ENCODE assay signal across 16 mouse cellular contexts in the genomic region with DNA sequence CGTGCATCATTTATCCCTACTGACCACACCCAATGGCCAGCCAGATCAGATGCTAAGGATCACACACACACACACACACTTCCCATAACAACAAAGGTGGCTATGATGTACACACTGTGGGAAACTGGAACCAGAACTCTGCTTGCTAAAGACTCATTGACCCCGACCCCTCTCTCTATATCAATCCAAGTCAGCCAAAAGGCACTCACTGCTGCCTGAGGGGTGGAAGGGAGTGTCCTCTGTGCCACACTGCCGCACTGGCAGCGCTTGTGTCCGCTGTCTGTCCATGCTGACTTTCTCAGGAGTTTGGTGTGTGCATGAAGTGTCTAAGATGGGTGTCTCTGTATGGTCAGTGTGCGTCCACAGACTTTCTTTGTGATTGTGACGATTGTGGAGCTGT. TPM values are rescaled to one million over a fixed set of nuclear protein-coding genes. Genes with fewer than 3 reads are reported as not detected.
DNase-seq lines count a peak whose midpoint lies in the region; ATAC-seq and TF ChIP-seq lines count a peak whose summit lies in the region.
"Had no signal": no experiment of that assay in that cellular context is flagged by ENCODE, and none has a peak within 500 bp of the region (broad histone marks: within the 10 kb centered on the region; RNA-seq: fewer than 3 reads in every experiment).

No protein-coding gene starts in this region.

- no peak overlapping the region for H3K4me2 ChIP-seq in heart, postnatal 0 days (ENCODE audit: low read depth, low read length)
- H3K4me2 ChIP-seq in stomach, embryonic 16.5 days (ENCODE audit: low read depth, low read length), result 0 out of 2 replicates have a peak overlapping the region, but pooled peaks have one; percentile 94
- no peak overlapping the region for H3K4me2 ChIP-seq in stomach, postnatal 0 days (replicated peaks; ENCODE audit: low read depth)
- H3K4me2 ChIP-seq in midbrain, embryonic 12.5 days (replicated peaks), result peak overlapping the region; percentile 69

- no peaks in the 10 kb centered on the region for H3K9me3 ChIP-seq in heart, postnatal 0 days (replicated peaks; ENCODE audit: control insufficient read depth, low read length)
- no peaks in the 10 kb centered on the region for H3K9me3 ChIP-seq in stomach, embryonic 16.5 days (replicated peaks; ENCODE audit: control insufficient read depth, low read length)
- H3K9me3 ChIP-seq in stomach, postnatal 0 days (ENCODE audit: control insufficient read depth, low read length), result no peaks in the 10 kb centered on the region
- H3K9me3 ChIP-seq in midbrain, embryonic 12.5 days, result no peaks in the 10 kb centered on the region
- H3K9me3 ChIP-seq: liver, embryonic 15.5 days had no signal

- TF ChIP-seq CTCF in heart, postnatal 0 days (IDR thresholded peaks at IDR 0.05; ENCODE audit: low read depth), result no peak
- no peak for TF ChIP-seq CTCF in stomach, postnatal 0 days (IDR thresholded peaks at IDR 0.05; ENCODE audit: low read depth)

- DNase-seq in heart, postnatal 0 days (ENCODE audit: low spot score), result no peak
- DNase-seq in heart, postnatal 10 days, result no peak
- DNase-seq in stomach, postnatal 0 days (ENCODE audit: low spot score), result no peak
- DNase-seq in left cerebral cortex, postnatal 25 days (ENCODE audit: low spot score in 2 of 2), result no peak
- DNase-seq in adrenal gland, postnatal 25 days, result no peak
- DNase-seq: cerebellum, adult 18-20 months; gastrocnemius, postnatal 25 days; layer of hippocampus, adult 9-11 months; left cerebral cortex, postnatal 4 days; thymus, postnatal 14 days had no signal

- H3K27ac ChIP-seq in heart, postnatal 0 days (ENCODE audit: low read depth), result no peak overlapping the region
- no peak overlapping the region for H3K27ac ChIP-seq in stomach, embryonic 16.5 days (ENCODE audit: low read length)
- no peak overlapping the region for H3K27ac ChIP-seq in stomach, postnatal 0 days (replicated peaks)
- H3K27ac ChIP-seq in midbrain, embryonic 12.5 days (replicated peaks), result no peak overlapping the region
- H3K27ac ChIP-seq: kidney, postnatal 0 days; liver, embryonic 15.5 days had no signal

- no peak for ATAC-seq in heart, postnatal 0 days (ENCODE audit: insufficient read depth, low read depth)
- ATAC-seq in stomach, embryonic 16.5 days (ENCODE audit: insufficient read depth, low FRiP score), result peak; percentile 18; the same call in 1 of the 2 replicates
- ATAC-seq in stomach, postnatal 0 days (ENCODE audit: low FRiP score, low TSS enrichment), result no peak
- no peak for ATAC-seq in midbrain, embryonic 12.5 days (ENCODE audit: low FRiP score, low read depth)

- H3K4me1 ChIP-seq in heart, postnatal 0 days (ENCODE audit: control insufficient read depth, insufficient read depth), result no peaks in the 10 kb centered on the region
- H3K4me1 ChIP-seq in stomach, embryonic 16.5 days (ENCODE audit: control insufficient read depth, insufficient read depth, low read length), result peaks cover 5% of the 10 kb centered on the region
- H3K4me1 ChIP-seq in stomach, postnatal 0 days (replicated peaks; ENCODE audit: control insufficient read depth, insufficient read depth), result 0 out of 2 replicates have a peak, but pooled peaks cover 3% of the 10 kb centered on the region
- peaks cover 43% of the 10 kb centered on the region for H3K4me1 ChIP-seq in midbrain, embryonic 12.5 days
- H3K4me1 ChIP-seq: liver, embryonic 15.5 days had no signal

- no peaks in the 10 kb centered on the region for H3K36me3 ChIP-seq in heart, postnatal 0 days (replicated peaks; ENCODE audit: control insufficient read depth, insufficient read depth, low read length)
- no peaks in the 10 kb centered on the region for H3K36me3 ChIP-seq in stomach, embryonic 16.5 days (ENCODE audit: control insufficient read depth, insufficient read depth, low read length)
- H3K36me3 ChIP-seq in stomach, postnatal 0 days (ENCODE audit: control insufficient read depth, insufficient read depth, low read length), result no peaks in the 10 kb centered on the region
- no peaks in the 10 kb centered on the region for H3K36me3 ChIP-seq in midbrain, embryonic 12.5 days
- H3K36me3 ChIP-seq: liver, embryonic 15.5 days had no signal

- intact Hi-C loops in heart, postnatal 10 days (cut with DNase I), result no loop called here
- intact Hi-C loops in left cerebral cortex, postnatal 25 days (cut with DNase I), result no loop called here

- WGBS in heart, postnatal 0 days, result 17% methylated on average over 7 of the region's 7 CpGs
- WGBS in stomach, embryonic 16.5 days, result 13% methylated on average over 7 of the region's 7 CpGs
- 21% methylated on average over 7 of the region's 7 CpGs for WGBS in stomach, postnatal 0 days
- WGBS in midbrain, embryonic 12.5 days, result 5% methylated on average over 7 of the region's 7 CpGs

- TF ChIP-seq EP300 in heart, postnatal 0 days (IDR thresholded peaks at IDR 0.05; ENCODE audit: low read depth), result no peak
- no peak for TF ChIP-seq EP300 in stomach, postnatal 0 days (optimal IDR thresholded peaks at IDR 0.05)

- peak overlapping the region; percentile 67; the same call in 1 of the 2 replicates for H3K4me3 ChIP-seq in heart, postnatal 0 days (ENCODE audit: low read depth, low read length)
- no peak overlapping the region for H3K4me3 ChIP-seq in stomach, embryonic 16.5 days (replicated peaks; ENCODE audit: low read length)
- H3K4me3 ChIP-seq in stomach, postnatal 0 days (ENCODE audit: low read depth, low read length), result no peak overlapping the region
- no peak overlapping the region for H3K4me3 ChIP-seq in midbrain, embryonic 12.5 days

- peaks cover 72% of the 10 kb centered on the region for H3K27me3 ChIP-seq in heart, postnatal 0 days (ENCODE audit: control insufficient read depth, insufficient read depth, low read length)
- H3K27me3 ChIP-seq in stomach, embryonic 16.5 days (ENCODE audit: control insufficient read depth, insufficient read depth, low read length), result peaks cover 64% of the 10 kb centered on the region
- H3K27me3 ChIP-seq in stomach, postnatal 0 days (ENCODE audit: control insufficient read depth, insufficient read depth, low read length), result no peaks in the 10 kb centered on the region
- H3K27me3 ChIP-seq in midbrain, embryonic 12.5 days, result peaks cover 92% of the 10 kb centered on the region

- H3K9ac ChIP-seq in heart, postnatal 0 days (replicated peaks; ENCODE audit: low read depth, low read length), result no peak overlapping the region
- H3K9ac ChIP-seq in stomach, embryonic 16.5 days (ENCODE audit: low read length), result no peak overlapping the region
- H3K9ac ChIP-seq in stomach, postnatal 0 days (ENCODE audit: low read length), result no peak overlapping the region
- H3K9ac ChIP-seq in midbrain, embryonic 12.5 days (replicated peaks), result no peak overlapping the region
- H3K9ac ChIP-seq: liver, embryonic 15.5 days had no signal

RNA-seq across cellular contexts. Expression of gene Dmbx1, which starts 22.3 kb away (rescaled TPM):
- total RNA-seq in heart, postnatal 0 days (2014; rRNA removed; ENCODE audit: low replicate concordance), result not detected in 2 replicates
- polyA plus RNA-seq in heart, postnatal 0 days (2015; fragmentation: Nextera tagmentation; extraction: Ambion mirVana), result not detected in 2 replicates
- total RNA-seq in heart, postnatal 10 days (2021), result not detected
- not detected in 2 replicates for polyA plus RNA-seq in stomach, embryonic 16.5 days (2015; fragmentation: Nextera tagmentation; extraction: Ambion mirVana)
- polyA plus RNA-seq in stomach, postnatal 0 days (2015; fragmentation: Nextera tagmentation; extraction: Ambion mirVana), result 0.02 TPM in 1 of 2 replicates, not detected in the other
- polyA plus RNA-seq in midbrain, embryonic 12.5 days (2016; fragmentation: Nextera tagmentation; extraction: Ambion mirVana), result 18.2 and 18.3 TPM in 2 replicates
- total RNA-seq in left cerebral cortex, postnatal 25 days (2021), result not detected
- not detected in 2 replicates for total RNA-seq in adrenal gland, postnatal 25 days (2021)
- total RNA-seq: gastrocnemius, postnatal 25 days; heart, postnatal 4 days had no signal
- polyA plus RNA-seq: activated CD4-positive, CD25-positive, alpha-beta regulatory T cell, adult 4 months; kidney, postnatal 0 days; liver, embryonic 15.5 days had no signal

RNA-seq across cellular contexts. Expression of gene Faah, which starts 55.7 kb away (rescaled TPM):
- total RNA-seq in heart, postnatal 0 days (2014; rRNA removed; ENCODE audit: low replicate concordance), result 0.80 and 3.3 TPM in 2 replicates
- 0.61 and 0.65 TPM in 2 replicates for polyA plus RNA-seq in heart, postnatal 0 days (2015; fragmentation: Nextera tagmentation; extraction: Ambion mirVana)
- total RNA-seq in heart, postnatal 10 days (2021), result under 1 TPM; 0.60 to 0.94 TPM
- polyA plus RNA-seq in stomach, embryonic 16.5 days (2015; fragmentation: Nextera tagmentation; extraction: Ambion mirVana), result 14.0 and 15.9 TPM in 2 replicates
- 7.7 and 8.3 TPM in 2 replicates for polyA plus RNA-seq in stomach, postnatal 0 days (2015; fragmentation: Nextera tagmentation; extraction: Ambion mirVana)
- 4.5 and 5.5 TPM in 2 replicates for polyA plus RNA-seq in midbrain, embryonic 12.5 days (2016; fragmentation: Nextera tagmentation; extraction: Ambion mirVana)
- total RNA-seq in left cerebral cortex, postnatal 25 days (2021), result 10 to 100 TPM; 88.4 to 89.8 TPM
- 3.6 and 4.2 TPM in 2 replicates for total RNA-seq in adrenal gland, postnatal 25 days (2021)

Comparison
In these comparisons a context has a peak if more than half of its experiments do, and no peak if none do; other contexts are left out.
1. H3K4me2 ChIP-seq: peak in stomach, embryonic 16.5 days (single experiment) and midbrain, embryonic 12.5 days (single experiment); none in heart, postnatal 0 days (single experiment) and stomach, postnatal 0 days (single experiment).
2. RNA of gene Faah, which starts 55.7 kb away (total RNA-seq): 88.4 to 89.8 TPM in left cerebral cortex, postnatal 25 days; 3.6 to 4.2 TPM in adrenal gland, postnatal 25 days, 0.60 to 0.94 TPM in heart, postnatal 10 days and 0.80 to 3.3 TPM in heart, postnatal 0 days; every median in the first group is over 10 times any median in the second.